Mouse (Mus musculus): ENCODE measurements around the gene Sec1. TPM values are rescaled to one million over a fixed set of nuclear protein-coding genes. Genes with fewer than 3 reads are reported as not detected.
"Not testable (repeated sequence)": the region's sequence is repeated elsewhere in the genome, so short reads cannot be mapped to it uniquely, and the experiment has no call there.

Sec1 gene
- polyA plus RNA-seq, 1 experiment from 2014 or later, result not detected

GRCm38 (mm10) chr7:45667761-45668160 lies 26.4 kb downstream of the Sec1 start:
- H3K9ac ChIP-seq, result no peak overlapping the region
- no peak overlapping the region for H3K27ac ChIP-seq
- H3K36me3 ChIP-seq, result no peaks in the 10 kb centered on the region
- no peak overlapping the region for H3K4me3 ChIP-seq (replicated peaks)
- no peak overlapping the region for H3K4me2 ChIP-seq
- 0 out of 2 replicates have a peak, but pooled peaks cover 2% of the 10 kb centered on the region for H3K9me3 ChIP-seq (replicated peaks)
- H3K4me1 ChIP-seq (replicated peaks), result peaks cover 11% of the 10 kb centered on the region
- ATAC-seq (ENCODE audit: low read depth) (no peak), DNase-seq (no peak)
- H3K27me3 ChIP-seq, result 0 out of 2 replicates have a peak, but pooled peaks cover 4% of the 10 kb centered on the region
- WGBS (ENCODE audit: insufficient replicate concordance), result 80% methylated on average over 14 of the region's 14 CpGs

- Histone ChIP-seq H3K27ac (no peak within 1 kb of the TSS), H3K9ac (no peak within 1 kb of the TSS)
Observed at GRCm38 (mm10) chr7:45666161-45666560, 28.0 kb downstream of the Sec1 start, which contains the start of gene Fut2. Fut2 (minus strand) TSS chr7:45666394.

GRCm38 (mm10) chr7:45665303-45666138 lies 28.7 kb downstream of the Sec1 start:
- Histone ChIP-seq H3K4me3 (replicated peaks) (no peak overlapping the region), H3K27me3 (0 out of 2 replicates have a peak, but pooled peaks cover 4% of the 10 kb centered on the region), H3K4me2 (no peak overlapping the region), H3K36me3 (no peaks in the 10 kb centered on the region), H3K4me1 (replicated peaks) (peaks cover 11% of the 10 kb centered on the region), H3K27ac (no peak overlapping the region), H3K9ac (no peak overlapping the region), H3K9me3 (replicated peaks) (0 out of 2 replicates have a peak, but pooled peaks cover 2% of the 10 kb centered on the region)
- WGBS (ENCODE audit: insufficient replicate concordance), result 45% methylated on average over 13 of the region's 13 CpGs
- ATAC-seq (ENCODE audit: low read depth), result no peak
- no peak for DNase-seq

More at GRCm38 (mm10) chr7:45666161-45666560, 28.0 kb downstream of the Sec1 start, which contains the start of gene Fut2:
- ATAC-seq (ENCODE audit: low read depth) (no peak), DNase-seq (no peak)
- Histone ChIP-seq H3K27me3 (0 out of 2 replicates have a peak, but pooled peaks cover 4% of the 10 kb centered on the region), H3K4me2 (no peak within 1 kb of the TSS), H3K4me1 (replicated peaks) (peaks cover 11% of the 10 kb centered on the region), H3K36me3 (no peaks in the 10 kb centered on the region), H3K4me3 (replicated peaks) (no peak within 1 kb of the TSS), H3K9me3 (replicated peaks) (0 out of 2 replicates have a peak, but pooled peaks cover 2% of the 10 kb centered on the region)
- WGBS (ENCODE audit: insufficient replicate concordance), result 69% methylated on average over 7 of the region's 7 CpGs

- not testable (repeated sequence) for H3K4me3 ChIP-seq (replicated peaks); ATAC-seq (ENCODE audit: low read depth)
- 61% methylated on average over 6 of the region's 6 CpGs for WGBS (ENCODE audit: insufficient replicate concordance)
Observed at GRCm38 (mm10) chr7:45661702-45662101, 32.5 kb downstream of the Sec1 start.

GRCm38 (mm10) chr7:45660746-45661478 lies 33.3 kb downstream of the Sec1 start:
- H3K4me1 ChIP-seq (replicated peaks), result peaks cover 11% of the 10 kb centered on the region
- 0 out of 2 replicates have a peak, but pooled peaks cover 4% of the 10 kb centered on the region for H3K27me3 ChIP-seq
- no peak overlapping the region for H3K4me2 ChIP-seq
- no peak overlapping the region for H3K9ac ChIP-seq
- H3K36me3 ChIP-seq, result no peaks in the 10 kb centered on the region
- no peak overlapping the region for H3K4me3 ChIP-seq (replicated peaks)
- no peaks in the 10 kb centered on the region for H3K9me3 ChIP-seq (replicated peaks)
- WGBS (ENCODE audit: insufficient replicate concordance), result 50% methylated on average over 11 of the region's 11 CpGs
- DNase-seq, result no peak
- no peak for ATAC-seq (ENCODE audit: low read depth)
- no peak overlapping the region for H3K27ac ChIP-seq

More at GRCm38 (mm10) chr7:45661702-45662101, 32.5 kb downstream of the Sec1 start:
- DNase-seq; H3K4me2 ChIP-seq; H3K9me3 ChIP-seq (replicated peaks); H3K27ac ChIP-seq; H3K36me3 ChIP-seq; H3K27me3 ChIP-seq; H3K9ac ChIP-seq: not testable (repeated sequence)
- H3K4me1 ChIP-seq (replicated peaks), result peaks cover 11% of the 10 kb centered on the region

GRCm38 (mm10) chr7:45654424-45655047 lies 39.7 kb downstream of the Sec1 start:
- no peak overlapping the region for H3K27ac ChIP-seq
- no peak overlapping the region for H3K4me3 ChIP-seq (replicated peaks)
- 35% methylated on average over 17 of the region's 17 CpGs for WGBS (ENCODE audit: insufficient replicate concordance)
- ATAC-seq (ENCODE audit: low read depth), result 0 out of 2 replicates have a peak, but pooled peaks have one; percentile 36
- DNase-seq, result no peak
- H3K27me3 ChIP-seq, result no peaks in the 10 kb centered on the region
- H3K36me3 ChIP-seq, result no peaks in the 10 kb centered on the region
- peak overlapping the region; percentile 37 for H3K4me2 ChIP-seq
- H3K9me3 ChIP-seq (replicated peaks), result no peaks in the 10 kb centered on the region
- H3K4me1 ChIP-seq (replicated peaks), result no peaks in the 10 kb centered on the region
- no peak overlapping the region for H3K9ac ChIP-seq

- not testable (repeated sequence) for H3K27me3 ChIP-seq; H3K27ac ChIP-seq; H3K36me3 ChIP-seq; ATAC-seq (ENCODE audit: low read depth); H3K4me1 ChIP-seq (replicated peaks); H3K9me3 ChIP-seq (replicated peaks); H3K4me3 ChIP-seq (replicated peaks); H3K9ac ChIP-seq; DNase-seq; H3K4me2 ChIP-seq
- WGBS (ENCODE audit: insufficient replicate concordance), result 86% methylated on average over 20 of the region's 20 CpGs
Observed at GRCm38 (mm10) chr7:45650484-45650883, 43.7 kb downstream of the Sec1 start.

GRCm38 (mm10) chr7:45649351-45649750 lies 44.9 kb downstream of the Sec1 start:
- H3K27ac ChIP-seq, result no peak overlapping the region
- H3K36me3 ChIP-seq, result no peaks in the 10 kb centered on the region
- H3K4me3 ChIP-seq (replicated peaks), result no peak overlapping the region
- H3K4me1 ChIP-seq (replicated peaks), result 0 out of 2 replicates have a peak, but pooled peaks cover 3% of the 10 kb centered on the region
- H3K9me3 ChIP-seq (replicated peaks), result no peaks in the 10 kb centered on the region
- no peak overlapping the region for H3K9ac ChIP-seq
- H3K27me3 ChIP-seq, result peaks cover 15% of the 10 kb centered on the region; the same call in 1 of the 2 replicates
- WGBS (ENCODE audit: insufficient replicate concordance), result 63% methylated on average over 8 of the region's 8 CpGs
- ATAC-seq (ENCODE audit: low read depth) (no peak), DNase-seq (no peak)
- H3K4me2 ChIP-seq, result no peak overlapping the region

- Histone ChIP-seq H3K9ac (no peak overlapping the region), H3K4me3 (replicated peaks) (no peak overlapping the region), H3K27ac (no peak overlapping the region), H3K9me3 (replicated peaks) (no peaks in the 10 kb centered on the region), H3K4me1 (replicated peaks) (peaks cover 23% of the 10 kb centered on the region), H3K27me3 (peaks cover 17% of the 10 kb centered on the region; the same call in 1 of the 2 replicates), H3K4me2 (no peak overlapping the region), H3K36me3 (no peaks in the 10 kb centered on the region)
- ATAC-seq (ENCODE audit: low read depth), result no peak
- 59% methylated on average over 4 of the region's 4 CpGs for WGBS (ENCODE audit: insufficient replicate concordance)
- DNase-seq, result no peak
Observed at GRCm38 (mm10) chr7:45646671-45647070, 47.5 kb downstream of the Sec1 start.

- H3K27ac ChIP-seq, result no peak overlapping the region
- no peaks in the 10 kb centered on the region for H3K36me3 ChIP-seq
- WGBS (ENCODE audit: insufficient replicate concordance), result 71% methylated on average over 7 of the region's 7 CpGs
- H3K4me3 ChIP-seq (replicated peaks), result no peak overlapping the region
- H3K9ac ChIP-seq, result no peak overlapping the region
- peaks cover 23% of the 10 kb centered on the region for H3K4me1 ChIP-seq (replicated peaks)
- peaks cover 18% of the 10 kb centered on the region; the same call in 1 of the 2 replicates for H3K27me3 ChIP-seq
- DNase-seq (no peak), ATAC-seq (ENCODE audit: low read depth) (no peak)
- no peaks in the 10 kb centered on the region for H3K9me3 ChIP-seq (replicated peaks)
- H3K4me2 ChIP-seq, result no peak overlapping the region
Observed at GRCm38 (mm10) chr7:45645591-45645971, 48.6 kb downstream of the Sec1 start.

Data from liver, embryonic 13.5 days (tissue).